Mouse (Mus musculus) stomach, embryonic 14.5 days (tissue): ENCODE results near the gene Gtdc1. TPM values are rescaled to one million over a fixed set of nuclear protein-coding genes. Genes with fewer than 3 reads are reported as not detected.
A peak's percentile ranks its signal among the peaks of the same experiment; 100 is the strongest.

Experiments used
- ATAC-seq: fragments of 200-750 bp; cut with Nextera tagmentation; 2 replicates; pipeline ENCODE4 v1.8.0; 2017; ENCODE audit warnings: low read depth, moderate TSS enrichment; ENCODE audit not compliant: insufficient number of reproducible peaks, insufficient read depth, low FRiP score
- H3K27ac ChIP-seq: fragments of 300-500 bp; sonication (generic); 2 replicates; pipeline ENCODE4 v1.5.1; 2014; ENCODE audit warnings: mild to moderate bottlenecking, low read length, moderate library complexity, mixed read lengths
- H3K27me3 ChIP-seq: fragments of 300-500 bp; sonication (generic); 2 replicates; pipeline ENCODE4 v1.6.1; 2014; ENCODE audit warnings: low read length, control low read depth, mixed read lengths; ENCODE audit not compliant: control insufficient read depth, insufficient read depth
- H3K36me3 ChIP-seq: fragments of 300-500 bp; sonication (generic); 2 replicates; pipeline ENCODE4 v1.6.1; 2014; ENCODE audit warnings: mild to moderate bottlenecking, control low read depth, low read length, moderate library complexity, mixed read lengths; ENCODE audit not compliant: control insufficient read depth, insufficient read depth
- H3K4me1 ChIP-seq: fragments of 300-500 bp; sonication (generic); 2 replicates; pipeline ENCODE4 v1.6.1; 2014; ENCODE audit warnings: low read length, control low read depth, mixed read lengths; ENCODE audit not compliant: control insufficient read depth, insufficient read depth
- H3K4me2 ChIP-seq: fragments of 300-500 bp; sonication (generic); replicated peaks from 2 replicates; pipeline ENCODE4 v1.6.1; 2014; ENCODE audit warnings: low read depth, low read length, control low read depth
- H3K4me3 ChIP-seq: fragments of 300-500 bp; sonication (generic); 2 replicates; pipeline ENCODE4 v1.5.1; 2014; ENCODE audit warnings: low read depth, low read length, control low read depth
- H3K9ac ChIP-seq: fragments of 300-500 bp; sonication (generic); replicated peaks from 2 replicates; pipeline ENCODE4 v1.6.1; 2014; ENCODE audit warnings: low read depth, mild to moderate bottlenecking, control low read depth, low read length, moderate library complexity, mixed read lengths
- H3K9me3 ChIP-seq: fragments of 300-500 bp; sonication (generic); 2 replicates; pipeline ENCODE4 v1.6.1; 2016; ENCODE audit warnings: low read depth, low read length, control low read depth; ENCODE audit not compliant: control insufficient read depth
- WGBS: fragments of 180-500 bp; shearing (Covaris S2); extraction: QIAGEN DNeasy Blood & Tissue Kit; methylation state at CpG from one replicate; pipeline ENCODE4 v1.1.7; 2014; 5-methylcytosine and 5-hydroxymethylcytosine counted together
- polyA plus RNA-seq: library from polyadenylated mRNA; unstranded; fragments of >200 nt; fragmentation: Nextera tagmentation; extraction: Ambion mirVana; gene quantifications from 2 replicates; pipeline ENCODE4 v1.2.1, GENCODE M21; 2014

Gtdc1 gene
- 15.9 and 16.1 TPM in 2 replicates for polyA plus RNA-seq

GRCm38 (mm10) chr2:44927482-44927811 lies at the start of gene Gtdc1:
Gtdc1 (minus strand) TSS chr2:44927657.
- H3K36me3 ChIP-seq = no peaks in the 10 kb centered on the region
- 0% methylated on average over 20 of the region's 27 CpGs for WGBS
- H3K4me3 ChIP-seq = peak within 1 kb of the TSS; percentile 72

DNA sequence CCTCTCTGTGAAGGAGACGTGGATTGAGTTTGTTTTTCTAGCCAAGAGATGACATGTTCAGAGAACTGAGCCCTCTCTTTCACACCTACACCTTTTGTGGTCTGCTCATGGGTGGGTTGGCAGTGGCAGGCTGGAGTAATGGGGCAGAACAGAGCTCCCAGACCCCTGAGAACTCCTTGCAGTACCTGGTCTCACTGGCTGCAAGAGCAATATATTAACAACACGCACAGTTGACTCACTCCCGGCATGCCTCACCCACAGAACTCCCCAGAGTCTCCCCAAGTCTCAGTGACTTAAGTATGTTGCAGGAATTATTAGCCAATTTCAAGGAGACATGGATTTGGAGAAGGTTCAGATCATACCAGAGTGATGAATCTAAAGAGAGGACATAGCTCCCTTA lies 49.6 kb upstream of the Gtdc1 start:
- ATAC-seq = no peak
- Histone ChIP-seq H3K27me3 (no peaks in the 10 kb centered on the region), H3K4me2 (no peak overlapping the region), H3K4me1 (0 out of 2 replicates have a peak, but pooled peaks cover 14% of the 10 kb centered on the region), H3K4me3 (no peak overlapping the region), H3K27ac (no peak overlapping the region), H3K9me3 (no peaks in the 10 kb centered on the region), H3K9ac (no peak overlapping the region), H3K36me3 (no peaks in the 10 kb centered on the region)
- whole genome bisulfite sequencing = 54% methylated on average over 3 of the region's 3 CpGs

More at GRCm38 (mm10) chr2:44927482-44927811, at the start of gene Gtdc1:
- no peaks in the 10 kb centered on the region for H3K9me3 ChIP-seq
- peak within 1 kb of the TSS; percentile 96 for H3K27ac ChIP-seq
- H3K27me3 ChIP-seq = no peaks in the 10 kb centered on the region
- H3K9ac ChIP-seq = peak within 1 kb of the TSS; percentile 88
- 0 out of 2 replicates have a peak, but pooled peaks cover 3% of the 10 kb centered on the region for H3K4me1 ChIP-seq
- peak; percentile 68; the same call in 1 of the 2 replicates for ATAC-seq
- peak within 1 kb of the TSS; percentile 76 for H3K4me2 ChIP-seq

DNA sequence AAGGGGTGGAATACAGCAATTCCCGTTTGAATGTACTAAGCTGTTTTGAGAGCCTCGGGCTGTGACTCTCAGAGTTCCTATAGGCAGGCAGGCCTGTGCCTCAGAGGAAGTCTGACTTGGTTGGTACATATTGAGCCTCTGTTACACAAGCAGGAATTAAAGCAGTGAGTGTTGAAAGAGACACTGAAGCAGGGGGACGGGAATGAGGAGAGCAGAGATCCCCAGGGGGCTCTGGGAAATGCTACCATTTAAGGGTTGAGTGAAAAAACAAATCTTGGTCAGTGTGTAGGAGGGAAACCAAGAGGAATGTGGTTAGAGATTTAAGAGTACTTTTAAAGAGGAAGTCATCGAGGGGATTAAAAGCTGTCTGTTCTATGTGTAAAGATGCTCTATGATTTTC lies 49.0 kb upstream of the Gtdc1 start:
- H3K4me3 ChIP-seq = no peak overlapping the region
- H3K27ac ChIP-seq = no peak overlapping the region
- no peaks in the 10 kb centered on the region for H3K9me3 ChIP-seq
- 0 out of 2 replicates have a peak, but pooled peaks cover 14% of the 10 kb centered on the region for H3K4me1 ChIP-seq
- H3K4me2 ChIP-seq = no peak overlapping the region
- H3K9ac ChIP-seq = no peak overlapping the region
- H3K36me3 ChIP-seq = no peaks in the 10 kb centered on the region
- H3K27me3 ChIP-seq = no peaks in the 10 kb centered on the region
- WGBS = 40% methylated on average over 4 of the region's 4 CpGs
- no peak for ATAC-seq

DNA sequence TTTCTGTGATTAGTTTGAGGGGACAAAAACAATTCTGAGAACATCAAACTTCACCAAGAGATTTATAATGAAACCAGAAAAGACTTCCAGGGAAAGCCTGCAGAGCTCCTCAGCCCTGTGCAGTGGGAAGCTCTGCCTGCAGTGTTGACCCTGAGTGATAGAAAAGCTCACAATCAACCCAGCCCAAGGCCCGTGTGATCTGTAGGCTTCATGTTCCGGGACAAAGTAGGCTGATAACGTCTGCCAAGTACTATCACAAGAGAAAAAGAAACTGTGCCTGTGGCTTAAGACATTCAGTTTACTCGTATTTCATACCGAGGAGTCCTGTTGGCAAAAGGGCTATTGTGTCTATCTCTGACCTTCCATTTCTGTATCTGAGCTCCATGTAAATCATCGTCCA lies 46.4 kb upstream of the Gtdc1 start:
- no peak overlapping the region for H3K9ac ChIP-seq
- ATAC-seq = no peak

DNA sequence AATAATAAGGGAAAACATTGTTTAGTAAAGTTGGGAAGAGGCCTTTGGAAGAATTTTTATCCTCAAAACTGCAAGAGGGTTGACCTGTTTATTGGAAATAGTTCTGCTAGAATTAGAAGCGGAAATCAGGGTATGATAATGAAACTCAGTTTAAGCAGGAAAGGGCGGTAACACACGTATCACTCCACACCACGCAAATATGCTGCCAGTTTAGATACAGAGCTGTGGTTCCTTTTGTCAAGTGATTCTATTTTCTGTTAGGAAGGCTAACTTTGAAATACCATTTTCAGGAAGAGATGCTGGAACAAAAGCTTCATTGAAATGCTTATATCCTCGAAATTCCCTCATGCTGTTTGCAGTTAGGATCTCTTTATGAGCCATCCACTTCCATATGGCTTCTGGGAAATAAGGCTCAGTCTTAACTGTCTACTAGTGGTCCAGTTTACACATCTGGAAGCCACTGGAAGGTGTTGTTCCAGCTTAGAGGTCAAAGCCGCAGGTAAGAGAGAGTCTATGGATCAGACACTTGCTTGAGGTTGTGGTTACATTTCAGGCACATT lies 42.7 kb upstream of the Gtdc1 start:
- no peaks in the 10 kb centered on the region for H3K36me3 ChIP-seq
- WGBS = 90% methylated on average over 6 of the region's 6 CpGs
- no peaks in the 10 kb centered on the region for H3K9me3 ChIP-seq
- no peaks in the 10 kb centered on the region for H3K27me3 ChIP-seq
- H3K4me1 ChIP-seq = no peaks in the 10 kb centered on the region
- no peak overlapping the region for H3K9ac ChIP-seq
- H3K4me3 ChIP-seq = no peak overlapping the region
- H3K4me2 ChIP-seq = no peak overlapping the region
- no peak for ATAC-seq
- no peak overlapping the region for H3K27ac ChIP-seq

More for the DNA sequence above, 46.4 kb upstream of the Gtdc1 start:
- WGBS = 78% methylated on average over 6 of the region's 6 CpGs
- H3K27me3 ChIP-seq = no peaks in the 10 kb centered on the region
- H3K36me3 ChIP-seq = no peaks in the 10 kb centered on the region
- H3K9me3 ChIP-seq = no peaks in the 10 kb centered on the region
- no peak overlapping the region for H3K27ac ChIP-seq
- H3K4me2 ChIP-seq = no peak overlapping the region
- no peak overlapping the region for H3K4me3 ChIP-seq
- H3K4me1 ChIP-seq = 0 out of 2 replicates have a peak, but pooled peaks cover 6% of the 10 kb centered on the region

DNA sequence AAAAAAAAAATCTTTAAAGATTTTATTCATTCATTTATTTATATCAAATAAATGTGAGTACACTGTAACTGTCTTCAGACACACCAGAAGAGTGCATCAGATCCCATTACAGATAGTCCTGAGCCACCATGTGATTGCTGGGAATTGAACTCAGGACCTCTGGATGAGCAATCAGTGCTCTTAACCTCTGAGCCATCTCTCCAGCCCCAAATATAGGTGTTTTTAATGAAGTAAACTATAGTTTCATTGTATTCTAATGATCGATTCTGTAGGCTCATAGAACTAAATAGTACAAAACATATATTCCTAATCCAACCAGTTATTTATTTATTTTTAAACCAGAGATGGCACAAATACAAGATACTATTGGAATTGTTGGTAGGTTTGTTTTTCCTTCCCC lies 42.2 kb upstream of the Gtdc1 start:
- H3K4me2 ChIP-seq = no peak overlapping the region
- H3K27me3 ChIP-seq = no peaks in the 10 kb centered on the region
- no peak for ATAC-seq
- no peak overlapping the region for H3K4me3 ChIP-seq
- no peak overlapping the region for H3K27ac ChIP-seq
- H3K9ac ChIP-seq = no peak overlapping the region
- H3K4me1 ChIP-seq = no peaks in the 10 kb centered on the region
- H3K36me3 ChIP-seq = no peaks in the 10 kb centered on the region
- H3K9me3 ChIP-seq = no peaks in the 10 kb centered on the region
- WGBS = 95% methylated on average over 1 of the region's 1 CpGs

GRCm38 (mm10) chr2:44969226-44969625 lies 41.8 kb upstream of the Gtdc1 start:
- Histone ChIP-seq H3K4me3 (no peak overlapping the region), H3K27ac (no peak overlapping the region), H3K27me3 (no peaks in the 10 kb centered on the region), H3K4me1 (no peaks in the 10 kb centered on the region), H3K36me3 (no peaks in the 10 kb centered on the region), H3K4me2 (no peak overlapping the region), H3K9ac (no peak overlapping the region), H3K9me3 (no peaks in the 10 kb centered on the region)
- WGBS = 66% methylated on average over 2 of the region's 2 CpGs
- no peak for ATAC-seq

DNA sequence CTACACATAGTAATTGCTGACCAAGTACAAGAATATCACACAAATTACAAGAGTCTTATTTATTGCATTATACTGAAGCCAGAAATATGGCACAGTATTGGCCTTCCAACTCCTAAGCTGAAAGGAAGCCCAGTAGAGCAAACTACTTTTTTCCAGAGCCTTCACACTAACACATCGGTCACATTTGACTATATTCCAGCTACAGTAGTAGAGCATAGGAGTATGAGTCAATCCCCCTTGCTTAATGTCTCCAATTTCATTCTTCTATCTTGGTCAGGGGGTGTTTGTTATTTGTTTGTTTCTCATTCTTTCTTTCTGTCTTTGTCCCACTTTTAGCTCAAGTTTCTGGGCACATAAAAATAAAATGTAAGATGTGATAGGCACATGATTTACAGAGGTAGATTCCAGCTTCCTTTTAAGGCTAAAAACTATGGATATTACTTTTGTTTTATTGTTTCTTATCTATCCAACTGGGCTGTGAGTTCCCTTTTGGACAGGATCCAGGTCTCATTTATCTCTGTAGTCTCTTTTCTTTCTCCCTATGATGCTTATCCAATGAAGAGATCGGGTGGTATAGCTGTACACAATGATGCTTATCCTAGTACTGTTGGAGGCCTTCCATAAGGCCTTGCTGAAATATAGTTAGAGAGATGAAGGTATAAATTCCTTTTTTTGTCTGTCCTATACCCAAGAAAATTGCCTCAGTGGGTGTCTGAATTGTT lies 38.5 kb upstream of the Gtdc1 start:
- ATAC-seq = no peak
- Histone ChIP-seq H3K36me3 (no peaks in the 10 kb centered on the region), H3K9ac (no peak overlapping the region), H3K27me3 (no peaks in the 10 kb centered on the region), H3K9me3 (no peaks in the 10 kb centered on the region), H3K4me2 (no peak overlapping the region), H3K4me3 (no peak overlapping the region), H3K4me1 (no peaks in the 10 kb centered on the region), H3K27ac (no peak overlapping the region)
- 65% methylated on average over 2 of the region's 2 CpGs for WGBS
